Mouse (Mus musculus) activated CD4-positive, CD25-positive, alpha-beta regulatory T cell, adult 4 months (primary cell): ENCODE data around the gene Olfr1294. TPM values are rescaled to one million over a fixed set of nuclear protein-coding genes. Genes with fewer than 3 reads are reported as not detected.

Experiments used
- ATAC-seq: one replicate; pipeline ENCODE4 v1.8.0; 2017
- polyA plus RNA-seq, 2 experiments: library from polyadenylated mRNA; unstranded; fragments of 100-300 nt; shearing (Covaris generic); gene quantifications; one replicate each; pipeline ENCODE4 v1.2.1; 2017

Gene Olfr1294
- not detected for polyA plus RNA-seq

- ATAC-seq: no peak
Observed at GRCm38 (mm10) chr2:111540191-111540590, at the start of gene Olfr1294. Olfr1294 (minus strand) TSS chr2:111540291.

DNA sequence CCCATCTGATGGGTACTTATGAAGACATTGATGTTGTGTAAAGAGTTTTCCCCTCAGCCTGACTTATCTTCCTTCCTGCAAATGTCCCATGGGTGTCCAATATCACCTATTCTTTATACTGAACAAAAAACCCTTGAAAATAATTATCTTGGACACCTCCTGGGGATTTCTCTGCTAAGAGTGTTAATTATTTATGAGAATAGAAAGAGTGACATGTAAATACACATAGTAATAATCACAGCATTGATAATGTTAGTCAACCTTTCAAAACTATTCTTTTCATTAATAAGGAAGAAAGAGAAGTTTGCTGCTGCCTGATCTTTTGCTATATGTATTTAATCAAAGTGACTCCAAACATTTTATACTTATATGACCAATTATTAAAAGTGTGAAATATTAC lies 29.5 kb upstream of the Olfr1294 start, which contains the start of gene Olfr1295:
Gene Olfr1295, minus strand, starts transcription at position 101 of the 400 bp plus-strand sequence.
- no peak for ATAC-seq

- no peak for ATAC-seq
Observed at GRCm38 (mm10) chr2:111524903-111525302, 15.2 kb downstream of the Olfr1294 start, which contains the start of gene Olfr1293-ps. Olfr1293-ps (plus strand) TSS chr2:111525203.

- no peak for ATAC-seq
Observed at GRCm38 (mm10) chr2:111517451-111517850, 22.6 kb downstream of the Olfr1294 start.

DNA sequence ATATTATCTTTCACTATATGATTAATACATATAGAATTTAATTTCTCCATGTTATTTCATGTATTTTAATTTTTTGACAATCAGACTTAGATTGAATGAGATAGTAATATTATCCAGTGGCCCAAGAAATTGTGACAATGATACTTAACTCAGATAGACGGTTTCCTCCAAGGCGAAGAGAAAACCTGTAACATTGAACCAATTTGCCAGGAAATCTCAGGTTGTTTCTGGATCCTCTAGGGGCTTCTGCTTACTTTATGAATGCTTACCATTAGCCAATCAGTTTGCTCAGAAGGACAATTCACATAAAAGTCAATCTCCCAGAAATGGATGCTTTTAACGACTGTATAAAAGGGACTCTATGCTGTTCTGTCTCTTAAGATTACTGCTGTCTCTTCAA lies 43.2 kb downstream of the Olfr1294 start, which contains the start of gene Olfr1291-ps1:
Gene Olfr1291-ps1, plus strand, starts transcription at position 301 of the 400 bp plus-strand sequence.
- no peak for ATAC-seq

DNA sequence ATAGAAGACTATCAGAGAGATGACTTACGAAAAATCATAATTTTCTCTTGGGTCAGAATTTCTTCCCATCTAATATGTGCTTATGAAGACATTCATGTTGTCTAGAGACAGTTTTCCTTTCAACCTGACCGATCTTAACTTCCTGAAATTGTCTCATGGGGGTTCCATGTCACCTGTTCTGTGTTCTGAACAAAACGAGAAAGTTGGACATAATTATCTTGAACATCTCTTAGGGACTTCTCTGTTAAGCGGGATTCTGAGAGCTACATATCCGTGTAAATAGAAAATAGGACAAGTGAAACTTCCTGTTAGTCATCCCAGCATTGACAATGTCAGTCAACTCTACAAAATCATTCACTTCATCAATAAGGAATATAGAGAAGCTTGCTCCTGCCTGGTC lies 46.4 kb downstream of the Olfr1294 start, which contains the start of gene Olfr1290:
Gene Olfr1290, minus strand, starts transcription at position 101 of the 400 bp plus-strand sequence.
- no peak for ATAC-seq

Other genes with a start within 250 kb of the Olfr1294 start
- not detected for gene Olfr1279, start 239.7 kb downstream of the Olfr1294 start, polyA plus RNA-seq
- gene Olfr1280, start 226.3 kb downstream of the Olfr1294 start, polyA plus RNA-seq: not detected
- not detected for gene Olfr1281, start 213.8 kb downstream of the Olfr1294 start, polyA plus RNA-seq
- not detected for gene Olfr1282, start 204.2 kb downstream of the Olfr1294 start, polyA plus RNA-seq
- gene Olfr1283, start 173.5 kb downstream of the Olfr1294 start, polyA plus RNA-seq: not detected
- gene Olfr1284, start 164.8 kb downstream of the Olfr1294 start, polyA plus RNA-seq: not detected
- gene Olfr1286, start 117.2 kb downstream of the Olfr1294 start, polyA plus RNA-seq: not detected
- gene Olfr1287, start 91.1 kb downstream of the Olfr1294 start, polyA plus RNA-seq: not detected
- not detected for gene Olfr1288, start 66.2 kb downstream of the Olfr1294 start, polyA plus RNA-seq
- not detected for gene Olfr1289, start 59.5 kb downstream of the Olfr1294 start, polyA plus RNA-seq
- gene Olfr1290, start 46.5 kb downstream of the Olfr1294 start, polyA plus RNA-seq: not detected
- under 1 TPM in 1 of 2 experiments, not detected in 1; 0.16 TPM for gene Olfr1291-ps1, start 43.1 kb downstream of the Olfr1294 start, polyA plus RNA-seq
- gene Olfr1293-ps, start 15.1 kb downstream of the Olfr1294 start, polyA plus RNA-seq: under 1 TPM in 1 of 2 experiments, not detected in 1; 0.09 TPM
- gene Olfr1295, start 29.4 kb upstream of the Olfr1294 start, polyA plus RNA-seq: not detected
- under 1 TPM in 1 of 2 experiments, not detected in 1; 0.11 TPM for gene Olfr1297, start 86.2 kb upstream of the Olfr1294 start, polyA plus RNA-seq
- not detected for gene Olfr1298, start 108.9 kb upstream of the Olfr1294 start, polyA plus RNA-seq
- gene Olfr1299, start 121.1 kb upstream of the Olfr1294 start, polyA plus RNA-seq: not detected
- not detected for gene Olfr1301, start 210.7 kb upstream of the Olfr1294 start, polyA plus RNA-seq
- gene Olfr1302, start 237.1 kb upstream of the Olfr1294 start, polyA plus RNA-seq: not detected